Mouse (Mus musculus): ENCODE measurements around the gene G6pc3. TPM values are rescaled to one million over a fixed set of nuclear protein-coding genes. Genes with fewer than 3 reads are reported as not detected.
A peak's percentile ranks its signal among the peaks of the same experiment; 100 is the strongest.

The G6pc3 gene
- polyA plus RNA-seq, 1 experiment, result 33.0 TPM

GRCm38 (mm10) chr11:102227270-102228190 is 38.1 kb downstream of the G6pc3 start:
- H3K27ac ChIP-seq (ENCODE audit: insufficient read depth, low read length), result no peak overlapping the region
- H3K36me3 ChIP-seq (ENCODE audit: control insufficient read depth, insufficient read depth, low read length, poor library complexity, severe bottlenecking), result no peaks in the 10 kb centered on the region
- TF ChIP-seq EP300 (IDR thresholded peaks at IDR 0.05; ENCODE audit: insufficient read depth, low read depth, low read length), result no peak
- TF ChIP-seq CTCF (IDR thresholded peaks at IDR 0.05; ENCODE audit: low read depth, low read length), result no peak
- TF ChIP-seq POLR2A (IDR thresholded peaks at IDR 0.05; ENCODE audit: insufficient read depth, low read length), result no peak
- no peaks in the 10 kb centered on the region for H3K9me3 ChIP-seq (replicated peaks; ENCODE audit: control insufficient read depth, insufficient read depth, low read length, poor library complexity, severe bottlenecking)
- H3K4me1 ChIP-seq (ENCODE audit: control insufficient read depth, insufficient read depth, low read length), result peaks cover 12% of the 10 kb centered on the region
- no peak overlapping the region for H3K4me3 ChIP-seq (ENCODE audit: low read depth, low read length)
- H3K27me3 ChIP-seq (ENCODE audit: control insufficient read depth, insufficient read depth, low read length, poor library complexity, severe bottlenecking), result no peaks in the 10 kb centered on the region
- H3K9ac ChIP-seq (ENCODE audit: low read depth, poor library complexity, severe bottlenecking), result no peak overlapping the region

- no peaks in the 10 kb centered on the region for H3K27me3 ChIP-seq (ENCODE audit: control insufficient read depth, insufficient read depth, low read length, poor library complexity, severe bottlenecking)
- H3K27ac ChIP-seq (ENCODE audit: insufficient read depth, low read length), result no peak overlapping the region
These were observed 38.7 kb downstream of the G6pc3 start for GRCm38 (mm10) chr11:102228191-102228545.

GRCm38 (mm10) chr11:102228646-102229268 is 39.3 kb downstream of the G6pc3 start:
- TF ChIP-seq EP300 (IDR thresholded peaks at IDR 0.05; ENCODE audit: insufficient read depth, low read depth, low read length) (no peak), POLR2A (IDR thresholded peaks at IDR 0.05; ENCODE audit: insufficient read depth, low read length) (no peak), CTCF (IDR thresholded peaks at IDR 0.05; ENCODE audit: low read depth, low read length) (no peak)
- Histone ChIP-seq H3K4me1 (ENCODE audit: control insufficient read depth, insufficient read depth, low read length) (peaks cover 12% of the 10 kb centered on the region), H3K9ac (ENCODE audit: low read depth, poor library complexity, severe bottlenecking) (peak overlapping the region; percentile 83)

More at GRCm38 (mm10) chr11:102228191-102228545, 38.7 kb downstream of the G6pc3 start:
- Histone ChIP-seq H3K9me3 (replicated peaks; ENCODE audit: control insufficient read depth, insufficient read depth, low read length, poor library complexity, severe bottlenecking) (no peaks in the 10 kb centered on the region), H3K36me3 (ENCODE audit: control insufficient read depth, insufficient read depth, low read length, poor library complexity, severe bottlenecking) (no peaks in the 10 kb centered on the region), H3K4me1 (ENCODE audit: control insufficient read depth, insufficient read depth, low read length) (peaks cover 12% of the 10 kb centered on the region), H3K9ac (ENCODE audit: low read depth, poor library complexity, severe bottlenecking) (no peak overlapping the region), H3K4me3 (ENCODE audit: low read depth, low read length) (no peak overlapping the region)
- TF ChIP-seq CTCF (IDR thresholded peaks at IDR 0.05; ENCODE audit: low read depth, low read length) (no peak), EP300 (IDR thresholded peaks at IDR 0.05; ENCODE audit: insufficient read depth, low read depth, low read length) (no peak), POLR2A (IDR thresholded peaks at IDR 0.05; ENCODE audit: insufficient read depth, low read length) (no peak)

GRCm38 (mm10) chr11:102229331-102229953 is 40.0 kb downstream of the G6pc3 start:
- H3K27ac ChIP-seq (ENCODE audit: insufficient read depth, low read length), result no peak overlapping the region
- H3K36me3 ChIP-seq (ENCODE audit: control insufficient read depth, insufficient read depth, low read length, poor library complexity, severe bottlenecking), result no peaks in the 10 kb centered on the region
- peak overlapping the region; percentile 83 for H3K9ac ChIP-seq (ENCODE audit: low read depth, poor library complexity, severe bottlenecking)
- peak overlapping the region; percentile 89 for H3K4me3 ChIP-seq (ENCODE audit: low read depth, low read length)
- no peaks in the 10 kb centered on the region for H3K9me3 ChIP-seq (replicated peaks; ENCODE audit: control insufficient read depth, insufficient read depth, low read length, poor library complexity, severe bottlenecking)
- no peak for TF ChIP-seq POLR2A (IDR thresholded peaks at IDR 0.05; ENCODE audit: insufficient read depth, low read length)
- TF ChIP-seq EP300 (IDR thresholded peaks at IDR 0.05; ENCODE audit: insufficient read depth, low read depth, low read length), result no peak
- no peak for TF ChIP-seq CTCF (IDR thresholded peaks at IDR 0.05; ENCODE audit: low read depth, low read length)
- no peaks in the 10 kb centered on the region for H3K27me3 ChIP-seq (ENCODE audit: control insufficient read depth, insufficient read depth, low read length, poor library complexity, severe bottlenecking)
- H3K4me1 ChIP-seq (ENCODE audit: control insufficient read depth, insufficient read depth, low read length), result peaks cover 10% of the 10 kb centered on the region

More at GRCm38 (mm10) chr11:102228646-102229268, 39.3 kb downstream of the G6pc3 start:
- Histone ChIP-seq H3K27me3 (ENCODE audit: control insufficient read depth, insufficient read depth, low read length, poor library complexity, severe bottlenecking) (no peaks in the 10 kb centered on the region), H3K4me3 (ENCODE audit: low read depth, low read length) (peak overlapping the region; percentile 89), H3K27ac (ENCODE audit: insufficient read depth, low read length) (no peak overlapping the region), H3K9me3 (replicated peaks; ENCODE audit: control insufficient read depth, insufficient read depth, low read length, poor library complexity, severe bottlenecking) (no peaks in the 10 kb centered on the region), H3K36me3 (ENCODE audit: control insufficient read depth, insufficient read depth, low read length, poor library complexity, severe bottlenecking) (no peaks in the 10 kb centered on the region)

GRCm38 (mm10) chr11:102230006-102230741 is 40.8 kb downstream of the G6pc3 start, which contains the start of gene Hdac5:
Hdac5 (minus strand) TSS chr11:102230166.
- peaks cover 10% of the 10 kb centered on the region for H3K4me1 ChIP-seq (ENCODE audit: control insufficient read depth, insufficient read depth, low read length)
- peak within 1 kb of the TSS; percentile 83 for H3K9ac ChIP-seq (ENCODE audit: low read depth, poor library complexity, severe bottlenecking)
- no peaks in the 10 kb centered on the region for H3K9me3 ChIP-seq (replicated peaks; ENCODE audit: control insufficient read depth, insufficient read depth, low read length, poor library complexity, severe bottlenecking)
- H3K27ac ChIP-seq (ENCODE audit: insufficient read depth, low read length), result no peak within 1 kb of the TSS
- peak within 1 kb of the TSS; percentile 89 for H3K4me3 ChIP-seq (ENCODE audit: low read depth, low read length)
- TF ChIP-seq CTCF (IDR thresholded peaks at IDR 0.05; ENCODE audit: low read depth, low read length) (no peak), POLR2A (IDR thresholded peaks at IDR 0.05; ENCODE audit: insufficient read depth, low read length) (peak; percentile 31)
- H3K36me3 ChIP-seq (ENCODE audit: control insufficient read depth, insufficient read depth, low read length, poor library complexity, severe bottlenecking), result no peaks in the 10 kb centered on the region
- H3K27me3 ChIP-seq (ENCODE audit: control insufficient read depth, insufficient read depth, low read length, poor library complexity, severe bottlenecking), result no peaks in the 10 kb centered on the region

Data from ES-Bruce4 (cell line).